Comparison of ENCODE assay signal across 19 mouse cellular contexts in the genomic region with DNA sequence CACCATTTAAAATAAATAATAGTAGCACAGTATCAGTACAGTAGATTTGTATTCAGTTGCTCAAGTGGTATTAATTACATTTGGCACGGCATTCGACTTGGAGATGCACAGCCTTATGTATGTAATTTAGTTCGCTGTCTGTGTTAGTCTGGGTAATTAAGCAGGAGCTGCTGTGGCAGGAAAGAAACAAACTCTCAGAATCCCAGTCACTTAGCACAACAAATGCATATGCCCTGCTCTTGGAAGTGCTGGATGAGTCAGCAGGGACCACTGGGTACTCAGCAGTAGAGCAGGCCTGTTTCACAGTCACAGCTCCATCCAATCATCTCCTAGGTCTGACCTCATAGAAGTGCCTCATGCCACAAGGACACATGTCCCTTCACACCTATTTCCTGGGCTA.
DNase-seq lines count a peak whose midpoint lies in the region; ATAC-seq lines count a peak whose summit lies in the region.
"Had no signal": no experiment of that assay in that cellular context is flagged by ENCODE, and none has a peak within 500 bp of the region (broad histone marks: within the 10 kb centered on the region; RNA-seq: fewer than 3 reads in every experiment).

No protein-coding gene starts in this region.

- no peaks in the 10 kb centered on the region for H3K27me3 ChIP-seq in forebrain, embryonic 14.5 days (replicated peaks; ENCODE audit: control insufficient read depth, insufficient read depth, low read length)
- H3K27me3 ChIP-seq in forebrain, embryonic 11.5 days (ENCODE audit: control insufficient read depth, insufficient read depth, low read length): no peaks in the 10 kb centered on the region
- H3K27me3 ChIP-seq in midbrain, embryonic 15.5 days (replicated peaks): no peaks in the 10 kb centered on the region
- no peaks in the 10 kb centered on the region for H3K27me3 ChIP-seq in midbrain, embryonic 14.5 days (ENCODE audit: control insufficient read depth, insufficient read depth, low read length)
- no peaks in the 10 kb centered on the region for H3K27me3 ChIP-seq in neural tube, embryonic 15.5 days (replicated peaks)
- H3K27me3 ChIP-seq: embryonic facial prominence, embryonic 13.5 days; kidney, embryonic 15.5 days; limb, embryonic 12.5 days; liver, embryonic 13.5 days had no signal

- peak; percentile 79 for DNase-seq in forebrain, embryonic 14.5 days (ENCODE audit: low spot score)
- DNase-seq in forebrain, embryonic 11.5 days (ENCODE audit: low spot score): no peak
- DNase-seq in midbrain, embryonic 14.5 days: no peak
- DNase-seq in brain, adult 2 months (ENCODE audit: low read depth, low spot score): peak; percentile 62
- no peak for DNase-seq in adipocyte (ENCODE audit: low spot score)
- DNase-seq in thymus, adult 18-20 months: no peak
- DNase-seq: cerebellum, adult 9-10 months; gastrocnemius, postnatal 25 days; kidney, postnatal 4 days; liver, embryonic 13.5 days had no signal

- peak; percentile 84 for ATAC-seq in forebrain, embryonic 14.5 days
- no peak for ATAC-seq in forebrain, embryonic 11.5 days (replicated peaks; ENCODE audit: low FRiP score)
- 0 out of 2 replicates have a peak, but pooled peaks have one; percentile 14 for ATAC-seq in midbrain, embryonic 15.5 days (replicated peaks)
- ATAC-seq in midbrain, embryonic 14.5 days (ENCODE audit: low FRiP score, low TSS enrichment): no peak
- peak; percentile 61; the same call in 1 of the 2 replicates for ATAC-seq in neural tube, embryonic 15.5 days (ENCODE audit: low FRiP score)
- ATAC-seq: intestine, postnatal 0 days had no signal

- no peaks in the 10 kb centered on the region for H3K9me3 ChIP-seq in forebrain, embryonic 14.5 days (replicated peaks; ENCODE audit: control insufficient read depth, low read length)
- H3K9me3 ChIP-seq in forebrain, embryonic 11.5 days (ENCODE audit: control insufficient read depth, low read length): no peaks in the 10 kb centered on the region
- H3K9me3 ChIP-seq in midbrain, embryonic 15.5 days: no peaks in the 10 kb centered on the region
- H3K9me3 ChIP-seq in midbrain, embryonic 14.5 days (ENCODE audit: control insufficient read depth, low read length): no peaks in the 10 kb centered on the region
- no peaks in the 10 kb centered on the region for H3K9me3 ChIP-seq in neural tube, embryonic 15.5 days (replicated peaks)
- H3K9me3 ChIP-seq: embryonic facial prominence, embryonic 13.5 days; kidney, embryonic 15.5 days; limb, embryonic 12.5 days; liver, embryonic 13.5 days had no signal

- no peak overlapping the region for H3K4me3 ChIP-seq in forebrain, embryonic 14.5 days (ENCODE audit: low read depth, low read length)
- H3K4me3 ChIP-seq in forebrain, embryonic 11.5 days (ENCODE audit: low read depth, low read length): no peak overlapping the region
- H3K4me3 ChIP-seq in midbrain, embryonic 15.5 days: no peak overlapping the region
- no peak overlapping the region for H3K4me3 ChIP-seq in midbrain, embryonic 14.5 days (replicated peaks; ENCODE audit: low read depth, low read length)
- H3K4me3 ChIP-seq in neural tube, embryonic 15.5 days (replicated peaks): no peak overlapping the region
- H3K4me3 ChIP-seq: embryonic facial prominence, embryonic 13.5 days; kidney, embryonic 15.5 days; limb, embryonic 12.5 days; liver, embryonic 13.5 days; myocyte had no signal

- no peak overlapping the region for H3K27ac ChIP-seq in forebrain, embryonic 14.5 days (ENCODE audit: low read depth, low read length)
- H3K27ac ChIP-seq in forebrain, embryonic 11.5 days (ENCODE audit: low read depth, low read length): no peak overlapping the region
- no peak overlapping the region for H3K27ac ChIP-seq in midbrain, embryonic 15.5 days
- H3K27ac ChIP-seq in midbrain, embryonic 14.5 days (replicated peaks; ENCODE audit: low read depth, low read length): no peak overlapping the region
- no peak overlapping the region for H3K27ac ChIP-seq in neural tube, embryonic 15.5 days (replicated peaks)
- H3K27ac ChIP-seq: embryonic facial prominence, embryonic 13.5 days; kidney, embryonic 15.5 days; limb, embryonic 12.5 days; liver, embryonic 13.5 days; stomach, postnatal 0 days had no signal

- no peaks in the 10 kb centered on the region for H3K36me3 ChIP-seq in forebrain, embryonic 14.5 days (ENCODE audit: control insufficient read depth, insufficient read depth, low read length)
- H3K36me3 ChIP-seq in forebrain, embryonic 11.5 days (ENCODE audit: control insufficient read depth, insufficient read depth, low read length): no peaks in the 10 kb centered on the region
- H3K36me3 ChIP-seq in midbrain, embryonic 15.5 days (replicated peaks): no peaks in the 10 kb centered on the region
- no peaks in the 10 kb centered on the region for H3K36me3 ChIP-seq in midbrain, embryonic 14.5 days (ENCODE audit: control insufficient read depth, insufficient read depth, low read length)
- no peaks in the 10 kb centered on the region for H3K36me3 ChIP-seq in neural tube, embryonic 15.5 days
- H3K36me3 ChIP-seq: embryonic facial prominence, embryonic 13.5 days; kidney, embryonic 15.5 days; limb, embryonic 12.5 days; liver, embryonic 13.5 days had no signal

- H3K4me2 ChIP-seq in forebrain, embryonic 14.5 days (ENCODE audit: low read length): no peak overlapping the region
- H3K4me2 ChIP-seq in forebrain, embryonic 11.5 days (ENCODE audit: low read depth, low read length, severe bottlenecking): no peak overlapping the region
- no peak overlapping the region for H3K4me2 ChIP-seq in midbrain, embryonic 15.5 days
- no peak overlapping the region for H3K4me2 ChIP-seq in midbrain, embryonic 14.5 days (ENCODE audit: low read length)
- no peak overlapping the region for H3K4me2 ChIP-seq in neural tube, embryonic 15.5 days
- H3K4me2 ChIP-seq: embryonic facial prominence, embryonic 13.5 days; kidney, embryonic 15.5 days; limb, embryonic 12.5 days; liver, embryonic 13.5 days; midbrain, embryonic 11.5 days had no signal

- H3K9ac ChIP-seq in forebrain, embryonic 14.5 days (ENCODE audit: low read length): no peak overlapping the region
- no peak overlapping the region for H3K9ac ChIP-seq in forebrain, embryonic 11.5 days (ENCODE audit: low read length)
- no peak overlapping the region for H3K9ac ChIP-seq in midbrain, embryonic 15.5 days
- no peak overlapping the region for H3K9ac ChIP-seq in midbrain, embryonic 14.5 days (replicated peaks; ENCODE audit: low read length)
- no peak overlapping the region for H3K9ac ChIP-seq in neural tube, embryonic 15.5 days (replicated peaks)
- H3K9ac ChIP-seq: embryonic facial prominence, embryonic 13.5 days; kidney, embryonic 15.5 days; limb, embryonic 12.5 days; liver, embryonic 13.5 days had no signal

- peaks cover 3% of the 10 kb centered on the region; the same call in 1 of the 2 replicates for H3K4me1 ChIP-seq in forebrain, embryonic 14.5 days (ENCODE audit: control insufficient read depth, insufficient read depth, low read length)
- no peaks in the 10 kb centered on the region for H3K4me1 ChIP-seq in forebrain, embryonic 11.5 days (replicated peaks; ENCODE audit: control insufficient read depth, insufficient read depth, low read length)
- H3K4me1 ChIP-seq in midbrain, embryonic 15.5 days: no peaks in the 10 kb centered on the region
- no peaks in the 10 kb centered on the region for H3K4me1 ChIP-seq in midbrain, embryonic 14.5 days (ENCODE audit: control insufficient read depth, insufficient read depth, low read length)
- peaks cover 4% of the 10 kb centered on the region for H3K4me1 ChIP-seq in neural tube, embryonic 15.5 days
- H3K4me1 ChIP-seq: embryonic facial prominence, embryonic 13.5 days; kidney, embryonic 15.5 days; liver, embryonic 13.5 days had no signal

- 20% methylated on average over 3 of the region's 3 CpGs for WGBS in forebrain, embryonic 14.5 days
- 81% methylated on average over 3 of the region's 3 CpGs for WGBS in forebrain, embryonic 11.5 days
- 70% methylated on average over 3 of the region's 3 CpGs for WGBS in midbrain, embryonic 15.5 days
- 76% methylated on average over 3 of the region's 3 CpGs for WGBS in midbrain, embryonic 14.5 days
- WGBS in neural tube, embryonic 15.5 days: 40% methylated on average over 3 of the region's 3 CpGs

Comparison
In these comparisons a context has a peak if more than half of its experiments do, and no peak if none do; other contexts are left out.
1. ATAC-seq: peak in forebrain, embryonic 14.5 days (single experiment), midbrain, embryonic 15.5 days (single experiment) and neural tube, embryonic 15.5 days (single experiment); none in forebrain, embryonic 11.5 days (single experiment) and midbrain, embryonic 14.5 days (single experiment).
2. DNase-seq: peak in forebrain, embryonic 14.5 days (single experiment) and brain, adult 2 months (single experiment); none in forebrain, embryonic 11.5 days (single experiment), midbrain, embryonic 14.5 days (single experiment), adipocyte (single experiment) and thymus, adult 18-20 months (0 of 2).